Mouse (Mus musculus) liver, postnatal 0 days (tissue): ENCODE results near the gene Tmem178. TPM values are rescaled to one million over a fixed set of nuclear protein-coding genes. Genes with fewer than 3 reads are reported as not detected.
"Not testable (repeated sequence)": the region's sequence is repeated elsewhere in the genome, so short reads cannot be mapped to it uniquely, and the experiment has no call there.

Source experiments
- ATAC-seq: fragments of 200-750 bp; cut with Nextera tagmentation; 2 replicates; pipeline ENCODE4 v1.8.0; 2017; ENCODE audit warnings: mild to moderate bottlenecking, moderate library complexity
- DNase-seq: peaks from one replicate; pipeline ENCODE4 v3.0.0-alpha.2; 2016
- H3K27ac ChIP-seq: fragments of 300-500 bp; sonication (generic); 2 replicates; pipeline ENCODE4 v1.5.1; 2014; ENCODE audit warnings: antibody characterized with exemption, moderate library complexity, mild to moderate bottlenecking, low read depth
- H3K27me3 ChIP-seq: fragments of 300-500 bp; sonication (generic); 2 replicates; pipeline ENCODE4 v1.6.1; 2014; ENCODE audit warnings: low read length, control low read depth, mixed read lengths; ENCODE audit not compliant: insufficient read depth
- H3K36me3 ChIP-seq: fragments of 300-500 bp; sonication (generic); replicated peaks from 2 replicates; pipeline ENCODE4 v1.6.1; 2014; ENCODE audit warnings: mild to moderate bottlenecking, control low read depth, low read length, moderate library complexity, mixed read lengths; ENCODE audit not compliant: insufficient read depth
- H3K4me1 ChIP-seq: fragments of 300-500 bp; sonication (generic); 2 replicates; pipeline ENCODE4 v1.6.1; 2014; ENCODE audit warnings: antibody characterized with exemption, mild to moderate bottlenecking, control low read depth; ENCODE audit not compliant: insufficient read depth
- H3K4me2 ChIP-seq: fragments of 300-500 bp; sonication (generic); 2 replicates; pipeline ENCODE4 v1.6.1; 2014; ENCODE audit warnings: low read depth, mild to moderate bottlenecking, low read length, moderate library complexity, mixed read lengths
- H3K4me3 ChIP-seq: fragments of 300-500 bp; sonication (generic); 2 replicates; pipeline ENCODE4 v1.5.1; 2014; ENCODE audit warnings: low read depth, low read length
- H3K9ac ChIP-seq: fragments of 300-500 bp; sonication (generic); replicated peaks from 2 replicates; pipeline ENCODE4 v1.6.1; 2014; ENCODE audit warnings: mild to moderate bottlenecking, moderate library complexity
- H3K9me3 ChIP-seq: fragments of 300-500 bp; sonication (generic); 2 replicates; pipeline ENCODE4 v1.6.1; 2016; ENCODE audit warnings: mild to moderate bottlenecking, control low read depth, low read length, mixed read lengths
- CTCF ChIP-seq: sonication (generic); IDR thresholded peaks from 2 replicates; pipeline ENCODE4 v1.5.1; 2016; ENCODE audit warnings: antibody characterized with exemption, low read depth
- EP300 ChIP-seq: IDR thresholded peaks from 2 replicates; pipeline ENCODE4 v1.6.1; 2016; ENCODE audit warnings: antibody characterized with exemption, low read depth, mild to moderate bottlenecking
- whole genome bisulfite sequencing: fragments of 180-500 bp; shearing (Covaris S2); extraction: QIAGEN DNeasy Blood & Tissue Kit; methylation state at CpG from one replicate; pipeline ENCODE4 v1.1.7; 2014; ENCODE audit not compliant: insufficient replicate concordance; 5-methylcytosine and 5-hydroxymethylcytosine counted together
- polyA plus RNA-seq: library from polyadenylated mRNA; unstranded; fragments of >200 nt; fragmentation: Nextera tagmentation; extraction: Ambion mirVana; gene quantifications from 2 replicates; pipeline ENCODE4 v1.2.1, GENCODE M21; 2015

Gene Tmem178
- polyA plus RNA-seq, 1 experiment from 2014 or later: 0.38 TPM

DNA sequence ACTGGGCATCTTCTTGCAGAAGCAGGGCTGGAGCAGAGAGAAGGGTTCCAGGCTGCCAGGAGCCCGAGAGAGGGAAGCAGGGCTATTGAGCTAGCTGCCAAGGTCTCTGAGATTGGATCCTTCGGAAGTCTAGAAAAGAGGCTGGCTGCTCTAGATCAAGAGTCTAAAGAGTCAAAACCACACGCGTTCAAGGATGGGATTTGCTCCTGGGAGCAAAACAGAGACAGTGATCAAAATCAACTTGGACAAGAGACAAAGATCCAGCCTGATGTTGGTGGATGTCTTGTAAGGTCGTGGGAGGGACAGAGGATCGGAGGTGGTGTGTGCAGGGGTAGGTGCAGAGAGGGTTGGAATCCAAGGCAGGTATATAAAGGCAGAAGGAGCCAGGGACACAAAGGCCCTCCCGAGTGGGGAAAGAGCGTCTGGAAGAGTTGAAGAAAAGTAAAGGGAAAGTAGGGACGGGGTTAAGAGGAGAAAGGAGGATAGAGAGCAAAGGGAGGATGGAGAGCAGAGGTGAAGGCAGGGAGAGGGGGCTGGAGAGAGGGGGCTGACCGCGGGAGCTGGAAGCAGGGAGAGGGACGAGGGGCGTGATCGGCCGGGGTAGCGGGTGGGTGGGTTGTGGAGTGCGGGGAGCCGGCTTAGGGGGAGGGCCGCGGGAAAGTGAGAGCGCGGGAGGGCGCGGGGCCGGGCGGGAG, 450 bp upstream of the Tmem178 start:
- ATAC-seq: no peak

DNA sequence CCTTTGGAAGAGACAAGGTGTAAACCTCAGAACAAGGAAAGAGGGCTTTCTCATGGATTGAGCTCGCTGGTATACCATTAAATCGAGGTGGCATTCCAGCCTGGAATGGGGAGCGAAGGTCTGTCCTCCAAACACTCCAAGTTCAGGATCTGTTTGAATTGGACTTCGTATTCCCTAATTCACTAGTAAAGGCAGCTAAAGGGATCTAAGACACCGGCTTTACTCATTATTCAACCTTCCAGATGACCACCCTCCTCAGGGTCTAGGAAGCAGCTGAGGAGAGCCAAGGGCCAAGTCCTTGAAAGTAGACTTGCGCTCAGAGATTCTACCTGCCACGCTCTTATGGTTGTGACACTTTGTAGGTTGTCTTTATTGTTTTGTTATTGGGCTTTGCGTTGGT, 1.1 kb downstream of the Tmem178 start:
- H3K27ac ChIP-seq, H3K4me2 ChIP-seq, H3K9me3 ChIP-seq, H3K9ac ChIP-seq, H3K4me1 ChIP-seq, H3K4me3 ChIP-seq, DNase-seq, ATAC-seq, H3K36me3 ChIP-seq: not testable (repeated sequence)
- H3K27me3 ChIP-seq: peaks cover 40% of the 10 kb centered on the region
- WGBS: 44% methylated on average over 6 of the region's 8 CpGs

More for the DNA sequence above, 450 bp upstream of the Tmem178 start:
- Histone ChIP-seq H3K27ac (no peak overlapping the region), H3K4me1 (no peaks in the 10 kb centered on the region), H3K27me3 (peaks cover 40% of the 10 kb centered on the region), H3K36me3 (no peaks in the 10 kb centered on the region), H3K4me2 (peak overlapping the region; percentile 82), H3K9ac (no peak overlapping the region), H3K9me3 (no peaks in the 10 kb centered on the region), H3K4me3 (peak overlapping the region; percentile 48)
- WGBS: 7% methylated on average over 20 of the region's 26 CpGs
- TF ChIP-seq EP300 (no peak), CTCF (no peak)
- DNase-seq: no peak

DNA sequence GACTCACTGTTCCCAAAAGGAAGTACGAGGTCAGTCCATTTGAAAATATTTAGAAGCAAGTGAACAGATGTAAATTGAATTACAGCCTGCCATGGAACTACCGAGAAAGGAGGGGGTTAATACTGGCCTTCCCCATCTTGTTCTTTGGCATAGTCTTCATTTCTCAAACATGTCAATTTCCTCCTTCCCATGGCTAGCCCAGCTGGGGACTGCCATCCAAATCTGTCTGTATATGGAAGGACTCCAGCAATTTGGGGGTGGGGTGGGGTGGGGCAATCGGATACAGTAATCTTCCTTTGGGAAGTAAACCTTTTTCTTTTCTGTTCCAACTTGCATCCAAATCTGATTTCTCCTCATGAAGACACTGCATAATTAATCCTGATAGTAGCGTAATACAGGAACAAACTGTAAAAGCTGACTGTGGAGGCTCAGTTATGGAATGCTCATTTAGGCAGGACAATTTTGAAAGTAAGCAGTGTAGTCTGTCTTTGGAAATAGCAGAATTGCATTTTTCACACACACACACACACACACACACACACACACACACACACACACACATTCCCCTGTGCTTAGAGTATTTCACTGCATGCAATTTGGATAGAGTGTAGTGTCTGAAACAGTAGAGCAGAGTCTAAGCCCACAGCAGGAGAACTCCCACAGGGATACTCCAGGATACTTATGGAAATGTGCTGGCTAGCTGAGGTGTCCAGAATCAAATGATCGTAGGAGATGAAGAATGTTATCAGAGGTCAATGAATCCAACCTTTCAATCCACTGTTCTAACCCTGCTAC, 1.9 kb downstream of the Tmem178 start:
- ATAC-seq (no peak), DNase-seq (no peak)
- Histone ChIP-seq H3K4me2 (no peak overlapping the region), H3K9me3 (no peaks in the 10 kb centered on the region), H3K9ac (no peak overlapping the region), H3K4me1 (no peaks in the 10 kb centered on the region), H3K4me3 (no peak overlapping the region), H3K27me3 (peaks cover 40% of the 10 kb centered on the region), H3K36me3 (no peaks in the 10 kb centered on the region), H3K27ac (no peak overlapping the region)
- TF ChIP-seq EP300 (no peak), CTCF (no peak)
- 66% methylated on average over 5 of the region's 5 CpGs for WGBS

DNA sequence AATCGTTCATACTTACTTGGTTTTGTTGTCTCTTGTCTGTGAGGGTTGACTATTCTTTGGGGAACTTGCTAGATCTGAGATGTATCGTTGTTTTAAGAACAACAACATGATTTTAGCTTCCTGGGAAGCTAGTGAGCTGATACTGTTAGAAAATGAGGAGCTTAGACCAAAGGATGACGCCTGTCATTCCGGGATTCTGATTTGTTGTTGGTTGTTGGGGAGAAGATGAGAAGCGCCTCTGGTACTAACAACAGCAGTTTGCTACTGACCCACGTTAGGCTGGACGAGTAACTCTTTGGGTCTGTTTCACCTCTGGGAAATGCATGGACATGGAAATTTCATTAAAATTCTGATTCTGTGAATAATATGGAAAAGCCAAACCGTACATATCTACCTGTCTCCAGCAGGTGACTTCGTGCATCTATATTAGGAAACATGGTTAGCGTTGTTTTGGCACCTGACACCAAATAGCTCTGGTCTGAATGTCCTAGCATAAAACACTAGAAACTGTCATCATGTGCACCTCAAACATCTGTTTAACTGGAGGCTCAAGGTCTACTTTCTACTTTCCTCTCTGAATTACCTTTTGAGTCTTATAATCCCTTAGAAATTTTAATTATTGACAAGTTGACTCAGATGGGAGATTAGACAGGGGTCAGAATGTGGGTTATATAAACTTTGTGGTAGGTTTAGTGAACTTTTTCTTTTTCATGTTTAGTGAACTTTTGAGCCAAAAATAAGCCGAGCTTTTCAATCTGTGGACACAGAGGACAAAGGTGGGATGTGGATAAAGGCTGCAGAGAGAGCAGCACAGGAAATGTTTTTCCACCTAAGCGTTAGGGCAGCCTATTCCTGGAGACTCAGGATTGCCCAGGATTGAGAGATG, 2.9 kb downstream of the Tmem178 start:
- ATAC-seq (no peak), DNase-seq (no peak)
- no peak overlapping the region for H3K9ac ChIP-seq
- no peaks in the 10 kb centered on the region for H3K4me1 ChIP-seq
- peaks cover 40% of the 10 kb centered on the region for H3K27me3 ChIP-seq
- TF ChIP-seq CTCF (no peak), EP300 (no peak)
- H3K9me3 ChIP-seq: no peaks in the 10 kb centered on the region
- WGBS: 69% methylated on average over 12 of the region's 12 CpGs
- H3K4me3 ChIP-seq: no peak overlapping the region
- no peak overlapping the region for H3K27ac ChIP-seq
- no peak overlapping the region for H3K4me2 ChIP-seq
- no peaks in the 10 kb centered on the region for H3K36me3 ChIP-seq

DNA sequence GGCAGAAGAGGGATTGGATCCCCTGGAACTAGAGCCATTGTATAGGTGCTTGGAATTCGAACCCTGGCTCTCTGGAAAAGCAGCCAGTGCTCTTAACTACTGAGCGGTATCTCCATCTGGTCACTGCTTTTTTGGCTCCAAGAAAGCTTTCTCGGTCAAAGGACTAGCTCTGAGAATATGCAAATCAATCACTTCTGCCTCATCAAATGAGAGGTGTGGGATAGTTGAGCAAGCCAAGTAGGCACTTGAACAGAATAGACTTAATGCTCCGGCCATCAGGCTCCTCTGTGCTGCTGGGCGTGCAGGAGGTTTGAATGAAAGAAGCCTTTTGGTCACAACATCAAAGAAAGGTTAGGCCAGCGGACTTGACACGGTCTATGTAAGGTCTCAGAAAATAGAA, 5.0 kb downstream of the Tmem178 start:
- H3K9me3 ChIP-seq: no peaks in the 10 kb centered on the region
- no peak overlapping the region for H3K4me3 ChIP-seq
- no peak for DNase-seq
- peaks cover 23% of the 10 kb centered on the region for H3K27me3 ChIP-seq
- no peak overlapping the region for H3K9ac ChIP-seq
- no peaks in the 10 kb centered on the region for H3K4me1 ChIP-seq
- ATAC-seq: no peak
- no peak overlapping the region for H3K27ac ChIP-seq
- no peaks in the 10 kb centered on the region for H3K36me3 ChIP-seq
- TF ChIP-seq CTCF: no peak
- TF ChIP-seq EP300: no peak
- no peak overlapping the region for H3K4me2 ChIP-seq
- WGBS: 82% methylated on average over 7 of the region's 7 CpGs

DNA sequence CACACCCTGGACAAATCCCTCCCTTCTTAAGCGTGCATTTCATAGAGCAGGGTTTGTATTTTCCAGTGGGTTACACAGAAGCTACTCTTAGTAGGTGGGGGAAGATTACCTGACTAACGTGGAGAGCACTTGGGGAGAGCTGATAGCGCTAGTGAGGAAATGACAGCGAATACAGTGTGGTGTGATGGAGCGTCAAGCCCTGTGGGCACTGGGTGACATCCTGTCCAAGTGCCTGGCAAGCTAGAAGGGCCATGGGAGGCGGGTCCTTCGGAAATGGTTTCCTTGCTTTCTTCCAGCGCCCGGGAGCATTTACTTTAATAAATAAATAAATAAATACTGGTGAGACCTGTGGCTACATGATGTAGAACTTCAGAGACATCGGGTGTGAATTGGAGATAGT, 5.5 kb downstream of the Tmem178 start:
- Histone ChIP-seq H3K4me3 (no peak overlapping the region), H3K27ac (no peak overlapping the region), H3K4me1 (no peaks in the 10 kb centered on the region), H3K36me3 (no peaks in the 10 kb centered on the region), H3K4me2 (no peak overlapping the region), H3K27me3 (peaks cover 17% of the 10 kb centered on the region), H3K9ac (no peak overlapping the region), H3K9me3 (no peaks in the 10 kb centered on the region)
- TF ChIP-seq EP300: no peak
- TF ChIP-seq CTCF: no peak
- ATAC-seq (no peak), DNase-seq (no peak)
- WGBS: 78% methylated on average over 10 of the region's 10 CpGs
